In genomic region chr4:57300469-57301409, GRCm38 (mm10) we compare ENCODE assay signal across 8 mouse cellular contexts. TPM values are rescaled to one million over a fixed set of nuclear protein-coding genes. Genes with fewer than 3 reads are reported as not detected.
DNase-seq lines count a peak whose midpoint lies in the region; ATAC-seq and TF ChIP-seq lines count a peak whose summit lies in the region.

No protein-coding gene starts in this region.

- peak overlapping the region; percentile 84 for H3K4me3 ChIP-seq in layer of hippocampus, adult 2 months
- H3K4me3 ChIP-seq in bone marrow, adult 2 months (replicated peaks; ENCODE audit: control insufficient read depth, low read depth, low read length) = peak overlapping the region; percentile 61
- peak overlapping the region; percentile 54 for H3K4me3 ChIP-seq in forebrain, embryonic 16.5 days (replicated peaks; ENCODE audit: low read length)
- H3K4me3 ChIP-seq in kidney, adult 2 months (ENCODE audit: insufficient read depth, low read depth, low read length) = peak overlapping the region; percentile 96
- peak overlapping the region; percentile 79 for H3K4me3 ChIP-seq in lung, embryonic 14.5 days (ENCODE audit: low read depth, low read length)

- peaks cover 1% of the 10 kb centered on the region; the same call in 1 of the 2 replicates for H3K4me1 ChIP-seq in bone marrow, adult 2 months (ENCODE audit: control insufficient read depth, insufficient read depth, low read length)
- peaks cover 23% of the 10 kb centered on the region for H3K4me1 ChIP-seq in forebrain, embryonic 16.5 days (replicated peaks; ENCODE audit: control insufficient read depth, insufficient read depth, low read length)
- H3K4me1 ChIP-seq in kidney, adult 2 months (ENCODE audit: control insufficient read depth, insufficient read depth, low read length) = peaks cover 19% of the 10 kb centered on the region
- H3K4me1 ChIP-seq in lung, embryonic 14.5 days (ENCODE audit: insufficient read depth) = peaks cover 5% of the 10 kb centered on the region; the same call in 1 of the 2 replicates

- TF ChIP-seq POLR2A in bone marrow, adult 2 months (IDR thresholded peaks at IDR 0.05; ENCODE audit: borderline replicate concordance, control insufficient read depth, low read depth, low read length) = no peak
- no peak for TF ChIP-seq POLR2A in kidney, adult 2 months (IDR thresholded peaks at IDR 0.05; ENCODE audit: low read depth, low read length)

- WGBS in bone marrow, adult 2 months = under 1% methylated on average over 37 of the region's 37 CpGs
- under 1% methylated on average over 37 of the region's 37 CpGs for WGBS in forebrain, embryonic 16.5 days
- under 1% methylated on average over 37 of the region's 37 CpGs for WGBS in kidney, adult 2 months
- WGBS in lung, embryonic 14.5 days = under 1% methylated on average over 37 of the region's 37 CpGs

- peak; percentile 7; the same call in 1 of the 2 replicates for ATAC-seq in forebrain, embryonic 16.5 days
- no peak for ATAC-seq in lung, embryonic 14.5 days (ENCODE audit: insufficient read depth)

- 0 out of 2 replicates have a peak, but pooled peaks cover 4% of the 10 kb centered on the region for H3K27me3 ChIP-seq in forebrain, embryonic 16.5 days (replicated peaks; ENCODE audit: control insufficient read depth, insufficient read depth, low read length)
- no peaks in the 10 kb centered on the region for H3K27me3 ChIP-seq in kidney, adult 2 months (replicated peaks; ENCODE audit: control insufficient read depth, insufficient read depth, low read length)
- peaks cover 11% of the 10 kb centered on the region; the same call in 1 of the 2 replicates for H3K27me3 ChIP-seq in lung, embryonic 14.5 days (ENCODE audit: insufficient read depth, low read length)

- no peaks in the 10 kb centered on the region for H3K9me3 ChIP-seq in forebrain, embryonic 16.5 days (ENCODE audit: control insufficient read depth, low read length)
- no peaks in the 10 kb centered on the region for H3K9me3 ChIP-seq in lung, embryonic 14.5 days (ENCODE audit: low read depth, low read length)

- H3K9ac ChIP-seq in forebrain, embryonic 16.5 days (replicated peaks; ENCODE audit: low read depth, low read length) = peak overlapping the region; percentile 69
- H3K9ac ChIP-seq in lung, embryonic 14.5 days = peak overlapping the region; percentile 80

- peak overlapping the region; percentile 95 for H3K4me2 ChIP-seq in forebrain, embryonic 16.5 days (ENCODE audit: low read length)
- peak overlapping the region; percentile 90 for H3K4me2 ChIP-seq in lung, embryonic 14.5 days

- H3K27ac ChIP-seq in layer of hippocampus, adult 2 months = peak overlapping the region; percentile 97
- no peak overlapping the region; the same call in 1 of the 2 replicates for H3K27ac ChIP-seq in bone marrow, adult 2 months (ENCODE audit: control insufficient read depth, insufficient read depth, low read depth, low read length, poor library complexity)
- H3K27ac ChIP-seq in forebrain, embryonic 16.5 days (ENCODE audit: low read length) = no peak overlapping the region
- H3K27ac ChIP-seq in kidney, adult 2 months (ENCODE audit: insufficient read depth, low read depth, low read length) = peak overlapping the region; percentile 93
- H3K27ac ChIP-seq in lung, embryonic 14.5 days (ENCODE audit: low read depth) = peak overlapping the region; percentile 81; the same call in 1 of the 2 replicates

- no peaks in the 10 kb centered on the region for H3K36me3 ChIP-seq in forebrain, embryonic 16.5 days (ENCODE audit: control insufficient read depth, insufficient read depth)
- no peaks in the 10 kb centered on the region for H3K36me3 ChIP-seq in kidney, adult 2 months (ENCODE audit: control insufficient read depth, insufficient read depth, low read length)
- H3K36me3 ChIP-seq in lung, embryonic 14.5 days (ENCODE audit: insufficient read depth) = no peaks in the 10 kb centered on the region

- peak; percentile 48 for TF ChIP-seq CTCF in layer of hippocampus, adult 2 months (conservative IDR thresholded peaks at IDR 0.05)
- no peak for TF ChIP-seq CTCF in bone marrow, adult 2 months (IDR thresholded peaks at IDR 0.05; ENCODE audit: control insufficient read depth, insufficient read depth, low read length)
- TF ChIP-seq CTCF in kidney, adult 2 months (conservative IDR thresholded peaks at IDR 0.05; ENCODE audit: insufficient read depth, insufficient read length, low read depth, low read length) = peak; percentile 29; the same call in 1 of the 2 replicates
- TF ChIP-seq CTCF in lung, embryonic 14.5 days (IDR thresholded peaks at IDR 0.05; ENCODE audit: low read depth) = peak; percentile 11; the same call in 1 of the 2 replicates

- DNase-seq in layer of hippocampus, adult 2 months (ENCODE audit: low spot score in 2 of 2) = peak in 1 of 2 experiments; percentile 22
- no peak for DNase-seq in layer of hippocampus, adult 9-10 months (ENCODE audit: low spot score)
- peak; percentile 79 for DNase-seq in kidney, adult 2 months
- peak; percentile 35 for DNase-seq in lung, embryonic 14.5 days
- peak; percentile 12 for DNase-seq in right cerebral cortex, postnatal 14 days
- DNase-seq in spleen, postnatal 4 days (ENCODE audit: low spot score in 2 of 2) = no peak

RNA-seq across cellular contexts. Expression of gene Ptpn3, which starts 0.9 kb away (rescaled TPM):
- total RNA-seq in layer of hippocampus, adult 2 months (2021) = 10 to 100 TPM; 76.6 to 92.1 TPM
- 0.65 and 4.1 TPM in 2 replicates for polyA plus RNA-seq in bone marrow, adult 2 months (2011; ENCODE audit: insufficient read depth, insufficient read length, low replicate concordance, missing spikeins)
- 1.3 and 2.6 TPM in 2 replicates for polyA plus RNA-seq in forebrain, embryonic 16.5 days (2015; fragmentation: Nextera tagmentation; extraction: Ambion mirVana)
- polyA plus RNA-seq in kidney, adult 2 months (2012; rRNA removed) = 17.7 and 18.1 TPM in 2 replicates
- polyA plus RNA-seq in lung, embryonic 14.5 days (2014; fragmentation: Nextera tagmentation; extraction: Ambion mirVana) = 4.4 and 4.9 TPM in 2 replicates

Comparison
In these comparisons a context has a peak if more than half of its experiments do, and no peak if none do; other contexts are left out.
1. DNase-seq: peak in kidney, adult 2 months (single experiment), lung, embryonic 14.5 days (single experiment) and right cerebral cortex, postnatal 14 days (single experiment); none in layer of hippocampus, adult 9-10 months (single experiment) and spleen, postnatal 4 days (0 of 2).
2. H3K27ac ChIP-seq: peak in layer of hippocampus, adult 2 months (single experiment), kidney, adult 2 months (single experiment) and lung, embryonic 14.5 days (single experiment); none in bone marrow, adult 2 months (single experiment) and forebrain, embryonic 16.5 days (single experiment).
3. Peak in every context shown above with its lines, with median percentiles within 50 percentile points of each other: H3K4me3 ChIP-seq.